Mouse (Mus musculus): ENCODE data around the gene Nsun2.

GRCm38 (mm10) chr13:69538327-69538726 lies 4.8 kb downstream of the Nsun2 start:
- TF ChIP-seq POLR2A (IDR thresholded peaks at IDR 0.05; ENCODE audit: borderline replicate concordance, extremely low read depth, low read depth, low read length) = no peak
- no peak for TF ChIP-seq CTCF (IDR thresholded peaks at IDR 0.05; ENCODE audit: insufficient read depth, low read length)

Measured in lung, adult 2 months (tissue).